Mouse (Mus musculus) heart, adult 9 months (tissue): ENCODE results near the gene Hsd17b1.
A peak's percentile ranks its signal among the peaks of the same experiment; 100 is the strongest.

Experiments
- DNase-seq, 2 experiments: peaks; one replicate each; pipeline ENCODE4 v3.0.0; 2022; ENCODE audit warnings: low spot score in 2 of 2

Hsd17b1 gene

DNA sequence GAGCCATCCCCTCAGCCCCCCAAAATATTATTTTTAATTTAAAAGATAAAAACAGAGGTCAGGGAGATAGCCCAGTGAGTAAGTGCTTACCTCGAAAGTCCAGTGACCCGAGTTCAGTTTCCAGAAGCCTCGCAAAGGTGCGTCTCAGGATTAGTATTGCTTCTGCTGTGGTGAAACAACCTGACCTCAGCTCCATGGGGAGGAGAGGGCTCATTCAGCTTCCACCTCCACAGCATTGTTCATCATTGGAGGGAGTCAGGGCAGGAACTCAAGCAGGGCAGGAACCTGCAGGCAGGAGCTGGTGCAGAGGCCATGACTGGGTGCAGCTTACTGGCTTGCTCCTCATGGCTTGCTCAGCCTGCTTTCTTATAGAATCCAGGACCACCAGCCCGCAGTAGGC is 17.2 kb upstream of the Hsd17b1 start:
- DNase-seq, result no peak

DNA sequence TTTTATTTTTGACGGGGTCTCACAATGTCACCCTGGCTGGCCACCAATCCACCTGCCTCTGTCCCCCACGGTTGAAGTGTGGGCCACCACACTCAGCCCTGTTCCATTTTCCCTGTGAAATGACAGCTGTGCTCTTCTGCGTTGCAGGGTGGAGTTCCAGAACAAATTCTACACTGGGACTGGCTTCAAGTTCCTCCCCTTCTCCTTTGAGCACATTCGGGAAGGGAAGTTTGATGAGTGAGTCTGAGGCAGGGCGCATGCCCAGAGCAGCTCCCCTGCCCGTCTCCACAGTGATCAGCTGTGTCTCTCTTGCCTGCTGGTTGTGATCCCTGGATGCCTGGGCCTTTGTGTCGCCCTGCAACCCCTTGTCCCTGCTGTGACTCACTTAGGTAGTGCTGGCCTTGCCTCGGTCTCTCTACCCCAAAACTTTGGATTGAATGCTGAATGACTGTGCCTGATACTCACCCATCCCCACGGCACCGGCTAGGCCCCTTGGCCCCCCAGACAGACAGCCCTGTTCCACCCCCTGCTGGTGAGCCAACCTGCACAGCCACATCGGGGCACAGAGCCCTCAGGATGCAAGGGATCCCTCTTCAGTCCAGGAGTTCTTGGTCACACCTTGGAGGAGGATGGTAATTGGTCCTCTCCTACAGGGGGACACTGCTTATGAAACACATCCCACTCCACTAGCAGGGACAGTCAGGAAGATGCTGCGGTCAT is 15.9 kb upstream of the Hsd17b1 start:
- peak; percentile 84 to 87 for DNase-seq

DNA sequence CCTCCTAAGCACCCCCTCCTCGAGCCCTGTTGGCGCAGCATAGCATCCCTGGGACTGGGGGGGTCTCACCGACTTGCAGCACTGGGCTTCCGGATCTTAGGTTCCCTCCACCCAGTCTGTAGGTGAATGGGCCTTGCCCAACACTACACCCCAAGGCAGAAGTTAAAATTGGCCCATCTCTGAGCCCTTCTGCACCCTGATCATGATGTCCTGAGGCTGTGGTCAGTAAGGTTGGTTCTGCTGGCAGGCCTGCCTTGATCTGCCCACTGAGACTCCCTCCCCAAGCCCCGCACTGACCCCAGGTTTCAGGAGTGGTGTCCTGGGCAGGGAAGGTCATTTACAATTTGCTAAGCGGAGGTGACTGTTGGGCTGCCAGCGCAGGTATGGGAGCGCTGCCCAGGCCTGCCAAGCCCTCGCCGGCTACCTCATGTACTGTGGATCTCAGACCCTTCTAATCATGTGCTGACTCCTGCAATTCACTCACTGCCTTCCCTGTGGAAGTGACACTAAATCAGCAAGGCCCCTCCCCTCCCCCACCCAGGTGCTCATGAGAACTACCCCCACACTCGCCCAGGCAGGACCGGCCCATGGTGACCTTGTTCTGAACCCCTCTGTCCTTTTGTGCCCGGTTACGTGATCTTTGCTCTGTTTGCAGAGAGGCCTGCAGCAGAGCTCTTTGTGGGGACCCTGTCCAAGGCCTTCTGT is 15.1 kb upstream of the Hsd17b1 start:
- DNase-seq, result no peak

DNA sequence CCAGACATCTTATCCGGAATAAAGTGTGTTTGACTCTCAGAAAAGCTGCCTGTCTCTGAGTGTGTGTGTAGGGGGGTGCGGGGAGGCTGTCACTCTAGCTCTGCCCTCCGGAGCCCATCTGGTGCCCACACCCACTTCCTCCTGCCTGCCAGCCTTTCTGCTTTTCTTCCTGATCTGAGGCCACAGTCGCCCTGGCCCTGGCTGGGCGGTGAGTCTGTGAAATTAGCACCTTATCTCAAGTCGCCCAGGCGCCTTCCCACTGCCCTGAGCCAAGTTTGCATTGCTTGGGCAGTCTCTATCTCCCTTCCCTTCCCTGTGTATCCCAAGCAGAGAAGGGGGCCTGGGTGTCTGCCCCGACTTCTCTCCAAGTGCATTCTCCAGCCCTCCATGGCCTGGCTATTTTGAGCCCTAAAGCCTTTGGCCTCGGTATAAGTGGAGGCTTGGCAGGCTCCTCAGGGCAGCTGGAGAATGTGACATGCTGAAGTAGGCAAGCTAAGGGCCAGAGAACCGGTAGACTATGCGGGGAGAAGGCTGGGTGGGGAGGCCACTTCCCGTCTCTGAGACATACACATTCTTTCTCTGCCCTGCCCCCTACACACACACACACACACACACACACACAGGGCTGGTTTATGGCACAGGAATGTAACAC is 14.4 kb upstream of the Hsd17b1 start:
- DNase-seq, result peak; percentile 87 to 90

DNA sequence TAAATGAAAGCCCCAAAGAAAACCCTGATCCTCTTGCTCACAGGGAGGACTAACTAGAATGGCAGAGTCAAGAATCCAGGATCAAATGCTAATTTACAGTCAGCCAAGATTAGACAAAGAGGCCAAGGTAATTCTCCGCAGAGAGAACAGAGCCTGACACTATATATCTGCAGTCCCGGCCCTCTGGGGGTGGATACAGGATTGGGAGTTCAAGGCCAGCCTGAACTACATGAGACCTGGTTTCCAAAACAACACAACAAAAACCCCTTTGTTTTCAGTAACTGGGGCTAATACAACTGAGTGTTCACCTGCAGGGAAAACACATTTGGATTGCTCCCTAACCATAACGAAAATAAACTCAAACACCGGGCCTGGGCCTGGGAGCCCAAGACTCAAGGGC is 13.7 kb upstream of the Hsd17b1 start:
- no peak for DNase-seq

DNA sequence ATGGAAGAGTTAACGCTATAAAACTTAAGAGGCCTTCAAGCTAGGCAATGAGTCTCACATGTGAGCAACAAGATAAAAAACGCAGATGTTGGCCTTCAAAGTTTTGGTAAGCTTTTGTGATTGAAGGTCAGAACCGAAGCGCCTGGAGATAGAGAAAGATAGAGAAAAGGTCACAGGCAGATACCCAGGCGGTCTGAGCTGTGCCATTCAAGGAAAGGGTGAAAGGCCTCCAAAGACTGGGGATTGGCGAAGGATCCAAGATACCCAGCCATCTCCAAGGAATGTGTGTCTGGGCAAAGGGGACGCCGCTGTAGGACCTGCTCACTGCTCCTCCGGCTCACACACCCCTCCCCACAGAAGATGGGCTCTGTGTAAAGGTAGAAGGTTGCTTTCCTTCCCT is 13.2 kb upstream of the Hsd17b1 start:
- DNase-seq, result no peak

DNA sequence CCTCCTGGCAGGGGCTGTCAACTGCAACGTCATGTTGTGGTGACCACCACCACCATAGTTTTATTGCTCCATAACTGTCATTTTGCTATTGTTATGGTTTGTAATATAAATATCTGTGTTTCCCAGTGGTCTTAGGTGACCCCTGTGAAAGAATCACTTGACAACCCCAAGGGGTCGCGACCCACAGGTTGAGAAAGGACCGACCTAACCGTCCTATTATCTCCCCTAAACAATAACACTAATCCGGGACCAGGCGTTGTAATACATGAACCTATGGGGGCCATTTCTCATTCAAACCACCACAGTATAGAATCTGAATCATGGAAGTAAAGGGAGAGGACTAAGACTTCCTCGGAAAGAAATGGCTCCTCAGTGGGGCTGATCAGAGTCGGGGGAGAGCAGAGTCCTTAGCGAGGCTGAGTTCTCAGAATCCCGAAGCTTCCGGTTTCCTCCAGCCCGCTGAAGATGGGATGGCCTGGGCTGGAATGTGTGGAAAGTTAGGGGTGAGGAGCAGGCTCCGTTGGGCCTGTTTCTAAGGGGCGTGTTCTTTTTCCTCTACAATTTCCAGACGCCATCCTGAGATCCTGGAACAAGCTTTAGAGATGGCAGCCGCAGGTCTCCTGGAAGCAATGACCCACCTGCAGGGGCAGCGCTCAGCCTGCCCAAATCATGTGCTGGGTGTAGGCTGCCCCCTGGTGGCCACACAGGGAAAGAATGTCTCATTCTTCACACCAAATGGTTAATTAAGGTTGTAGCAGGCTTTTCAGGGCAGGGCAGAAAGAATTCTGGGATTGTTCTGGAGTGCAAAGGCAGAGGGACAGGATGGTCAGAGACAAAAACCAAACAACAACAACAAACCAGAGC is 11.4 kb upstream of the Hsd17b1 start:
- DNase-seq, result peak; percentile 72 to 83

DNA sequence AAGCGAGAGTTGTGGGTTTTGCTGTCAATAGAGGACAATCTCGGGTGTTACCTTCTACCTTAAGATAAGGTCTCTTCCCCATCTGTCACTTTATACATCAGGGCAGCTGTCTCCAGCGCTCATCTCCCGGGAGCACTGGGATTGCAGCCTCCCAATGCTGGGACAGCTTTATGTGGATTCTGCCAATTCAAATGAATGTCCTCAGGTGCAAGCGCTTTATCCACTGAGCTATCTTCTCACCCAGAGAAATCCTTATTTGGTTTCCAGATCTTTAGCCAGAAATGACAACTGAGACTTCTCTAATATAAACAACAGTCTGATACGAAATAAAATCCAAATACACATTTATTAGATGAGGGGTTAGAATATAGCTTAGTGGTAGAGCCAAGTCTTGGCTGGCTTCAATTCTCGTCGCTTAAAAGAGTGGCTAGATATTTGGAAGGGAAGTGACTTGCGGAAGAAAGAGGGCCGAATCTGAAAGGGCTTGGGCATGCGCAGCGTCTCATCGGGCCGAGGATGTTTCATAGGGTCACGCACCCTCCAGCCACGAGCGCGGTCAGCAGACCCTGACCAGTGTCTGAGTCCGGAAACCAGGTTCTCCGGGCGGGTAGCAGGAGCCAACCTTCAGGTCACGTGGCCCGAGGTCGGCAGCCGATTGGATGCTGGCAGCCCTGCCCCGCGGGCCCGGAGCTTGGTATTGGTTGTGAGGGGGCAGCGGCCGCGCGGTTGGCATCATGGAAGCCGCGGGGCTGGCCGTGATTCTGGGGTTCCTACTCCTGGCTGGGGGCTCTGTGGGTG is 8.6 kb upstream of the Hsd17b1 start, which contains the start of gene Naglu:
Naglu (plus strand) TSS at position 622 of the 798 bp plus-strand sequence.
- peak; percentile 96 to 98 for DNase-seq

DNA sequence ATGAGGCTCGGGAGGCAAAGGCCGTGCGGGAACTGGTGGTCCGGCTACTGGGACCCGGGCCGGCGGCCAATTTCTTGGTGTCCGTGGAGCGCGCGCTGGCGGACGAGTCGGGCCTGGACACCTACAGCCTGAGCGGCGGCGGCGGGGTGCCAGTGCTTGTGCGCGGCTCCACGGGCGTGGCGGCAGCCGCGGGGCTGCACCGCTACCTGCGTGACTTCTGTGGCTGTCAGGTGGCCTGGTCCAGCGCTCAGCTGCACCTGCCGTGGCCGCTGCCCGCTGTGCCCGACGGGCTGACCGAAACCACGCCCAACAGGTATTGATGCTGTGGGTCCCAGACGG is 8.1 kb upstream of the Hsd17b1 start:
- no peak for DNase-seq

DNA sequence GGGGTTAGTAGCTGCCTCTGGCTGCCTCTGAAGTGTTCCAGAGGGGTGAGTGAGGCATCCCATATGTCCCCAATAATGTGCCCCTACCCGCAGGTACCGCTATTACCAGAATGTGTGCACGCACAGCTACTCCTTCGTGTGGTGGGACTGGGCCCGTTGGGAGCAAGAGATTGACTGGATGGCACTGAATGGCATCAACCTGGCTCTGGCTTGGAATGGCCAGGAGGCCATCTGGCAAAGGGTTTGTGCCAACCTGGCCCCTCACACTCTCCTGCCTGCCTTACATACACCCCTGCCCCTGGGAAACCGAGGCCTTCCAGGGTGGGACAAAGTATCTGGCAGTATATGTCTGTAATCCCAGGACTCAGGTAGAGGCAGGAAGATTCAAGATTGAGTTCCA is 7.2 kb upstream of the Hsd17b1 start:
- DNase-seq, result no peak

DNA sequence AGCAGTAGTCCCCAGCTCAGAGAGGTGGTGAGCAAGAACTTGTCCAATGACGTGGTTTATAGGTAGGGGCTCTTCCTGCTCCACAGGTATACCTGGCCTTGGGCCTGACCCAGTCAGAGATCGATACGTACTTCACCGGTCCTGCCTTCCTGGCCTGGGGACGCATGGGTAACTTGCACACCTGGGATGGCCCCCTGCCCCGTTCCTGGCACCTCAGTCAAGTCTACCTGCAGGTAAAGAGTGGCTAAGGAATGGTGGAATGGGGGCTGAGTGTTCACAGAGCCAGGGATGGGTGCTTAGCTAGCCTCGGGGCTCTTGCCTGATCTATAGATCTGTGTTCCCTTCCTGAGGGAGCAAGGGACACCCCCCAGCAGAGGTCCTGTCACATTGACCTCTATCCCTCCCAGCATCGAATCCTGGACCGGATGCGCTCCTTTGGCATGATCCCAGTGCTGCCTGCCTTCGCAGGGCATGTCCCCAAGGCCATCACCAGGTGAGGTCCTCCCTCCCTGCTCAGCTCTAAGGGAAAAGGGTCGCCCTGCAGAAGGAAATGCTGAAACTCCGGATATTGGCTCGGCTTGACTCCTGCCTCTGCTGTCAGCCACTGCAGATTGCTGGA is 6.3 kb upstream of the Hsd17b1 start:
- no peak for DNase-seq

DNA sequence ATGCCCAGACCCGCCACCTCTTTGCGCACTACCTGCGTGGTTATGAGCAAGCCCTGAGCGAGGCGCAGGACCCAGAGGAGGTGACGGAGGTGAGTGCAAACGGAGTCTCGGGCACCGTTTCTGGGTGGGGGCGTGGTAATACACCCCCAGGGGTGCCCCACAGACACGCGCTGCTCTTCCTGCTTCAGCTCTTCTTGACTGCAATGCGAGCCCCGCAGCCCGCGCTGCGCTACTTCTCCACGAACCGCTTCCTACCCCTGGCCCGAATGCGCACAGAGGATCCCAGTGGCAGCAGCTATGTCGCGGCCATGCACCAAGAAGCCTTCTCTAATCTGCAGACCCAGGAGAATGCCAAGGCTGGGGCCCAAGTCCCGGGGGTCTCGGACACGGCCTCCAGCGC is 1.5 kb downstream of the Hsd17b1 start:
- DNase-seq, result no peak

DNA sequence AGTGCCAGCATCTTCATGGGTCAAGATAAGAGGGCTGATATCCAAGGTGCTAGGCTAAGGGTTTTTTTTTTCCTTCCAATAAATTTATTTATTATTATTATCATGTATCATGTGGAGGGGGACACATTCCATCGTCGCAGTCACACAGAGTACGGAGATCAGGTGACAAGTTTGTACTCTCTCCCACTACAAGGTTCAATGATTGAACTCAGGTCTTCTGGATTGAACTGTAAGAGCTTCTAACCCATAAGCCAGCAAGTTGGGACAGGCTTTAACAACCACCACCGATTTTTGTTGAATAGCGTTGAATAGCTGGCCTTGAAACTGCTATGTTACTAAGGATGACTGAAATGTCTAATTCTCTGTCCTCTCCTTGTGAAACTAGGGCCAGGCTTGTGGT is 2.2 kb downstream of the Hsd17b1 start:
- DNase-seq, result no peak

DNA sequence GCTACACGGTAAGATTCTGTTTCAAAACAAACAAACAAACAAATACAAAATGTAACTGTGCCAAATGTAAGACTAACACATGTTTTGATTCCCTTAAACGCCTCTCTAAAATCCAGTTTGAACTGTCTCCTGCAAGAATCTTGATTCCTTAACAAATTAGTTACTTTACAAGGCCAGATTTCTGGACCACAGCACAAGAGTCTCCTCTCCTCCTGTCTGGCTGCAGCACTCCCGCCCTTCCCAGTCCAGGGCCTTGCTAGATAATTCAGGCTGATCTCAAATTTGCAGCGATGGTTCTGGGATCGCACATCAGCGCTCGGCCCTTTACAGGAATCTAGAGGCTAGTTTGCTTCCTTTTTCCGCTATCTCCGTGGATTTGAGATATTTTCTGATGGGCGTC is 3.4 kb downstream of the Hsd17b1 start:
- no peak for DNase-seq

DNA sequence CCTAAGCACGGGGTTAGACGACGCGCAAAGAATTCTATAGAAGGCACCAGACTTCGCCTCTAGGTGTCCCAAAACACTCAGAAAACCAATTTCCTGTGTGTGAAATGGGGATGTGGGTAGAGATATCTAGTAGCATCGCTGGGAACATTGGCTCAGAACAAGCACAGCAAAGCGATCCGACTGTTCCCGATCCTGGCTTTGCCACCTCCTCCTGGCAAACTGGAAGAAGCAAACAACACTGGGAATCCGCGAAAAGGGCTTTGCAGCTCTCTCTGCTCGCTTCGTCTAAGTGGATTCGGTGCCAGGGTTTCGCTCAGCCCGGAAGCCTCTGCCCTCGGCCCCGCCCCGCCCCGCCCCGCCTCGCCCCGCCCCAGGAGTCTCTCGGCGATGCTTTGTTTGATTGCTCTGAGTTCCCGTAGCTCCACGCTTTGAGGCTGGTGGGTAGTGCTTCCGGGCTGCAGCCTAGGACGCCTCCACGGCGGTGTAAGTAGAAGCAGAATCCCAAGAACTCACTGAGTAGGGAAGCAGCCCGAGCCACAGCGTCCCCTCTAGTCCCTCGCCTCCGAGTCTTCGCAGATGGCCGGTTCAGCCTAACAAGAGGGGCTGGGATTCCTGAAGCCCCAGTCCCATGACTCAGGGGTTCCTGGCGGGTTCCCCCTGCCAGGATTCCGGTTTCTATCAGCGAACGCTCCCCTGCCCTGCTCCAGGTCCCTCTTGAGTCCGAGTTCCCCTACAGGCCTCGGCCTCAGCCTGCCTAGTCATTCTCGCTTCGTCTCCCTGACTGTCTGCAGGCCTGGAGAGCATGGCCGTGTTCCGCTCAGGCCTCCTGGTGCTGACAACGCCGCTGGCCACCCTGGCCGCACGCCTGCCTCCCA is 4.2 kb downstream of the Hsd17b1 start, which contains the start of gene Coasy:
Coasy (plus strand) TSS at position 358 of the 875 bp plus-strand sequence.
- DNase-seq, result peak; percentile 85 to 88

DNA sequence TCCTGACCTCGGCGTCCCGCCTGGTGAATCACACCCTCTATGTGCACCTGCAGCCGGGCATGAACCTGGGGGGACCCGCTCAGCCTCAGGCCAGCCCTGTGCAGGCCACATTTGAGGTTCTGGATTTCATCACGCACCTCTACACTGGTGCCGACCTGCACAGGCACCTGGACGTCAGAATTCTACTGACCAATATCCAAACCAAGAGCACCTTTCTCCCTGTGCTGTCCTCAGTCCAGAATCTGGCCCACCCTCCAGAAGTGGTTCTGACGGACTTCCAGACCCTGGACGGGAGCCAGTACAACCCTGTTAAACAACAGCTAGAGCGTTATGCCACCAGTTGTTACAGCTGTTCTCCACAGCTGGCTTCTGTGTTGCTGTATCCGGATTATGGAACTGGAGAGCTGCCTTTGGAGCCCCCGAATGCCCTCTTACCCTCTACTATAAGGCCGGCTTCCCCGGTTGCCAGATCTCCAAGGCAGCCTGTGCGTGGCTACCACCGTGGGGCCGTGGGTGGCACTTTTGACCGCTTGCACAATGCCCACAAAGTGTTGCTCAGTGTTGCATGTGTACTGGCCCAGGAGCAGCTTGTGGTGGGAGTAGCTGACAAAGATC is 5.0 kb downstream of the Hsd17b1 start:
- DNase-seq, result no peak

DNA sequence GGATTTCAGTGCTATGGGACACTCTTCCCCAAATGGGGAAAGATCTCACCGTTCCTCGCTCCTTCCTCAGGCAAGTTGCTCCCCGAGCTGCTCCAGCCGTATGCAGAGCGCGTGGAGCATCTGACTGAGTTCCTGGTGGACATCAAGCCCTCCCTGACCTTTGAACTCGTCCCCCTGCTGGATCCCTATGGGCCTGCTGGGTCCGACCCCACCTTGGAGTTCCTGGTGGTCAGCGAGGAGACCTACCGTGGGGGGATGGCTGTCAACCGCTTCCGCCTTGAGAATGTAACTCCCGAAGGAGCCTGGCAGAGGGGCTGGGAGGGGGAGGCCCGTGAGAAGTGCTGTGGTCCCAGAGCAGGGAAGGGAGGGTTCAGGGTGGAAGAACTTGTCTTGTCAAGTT is 6.0 kb downstream of the Hsd17b1 start:
- DNase-seq, result no peak

DNA sequence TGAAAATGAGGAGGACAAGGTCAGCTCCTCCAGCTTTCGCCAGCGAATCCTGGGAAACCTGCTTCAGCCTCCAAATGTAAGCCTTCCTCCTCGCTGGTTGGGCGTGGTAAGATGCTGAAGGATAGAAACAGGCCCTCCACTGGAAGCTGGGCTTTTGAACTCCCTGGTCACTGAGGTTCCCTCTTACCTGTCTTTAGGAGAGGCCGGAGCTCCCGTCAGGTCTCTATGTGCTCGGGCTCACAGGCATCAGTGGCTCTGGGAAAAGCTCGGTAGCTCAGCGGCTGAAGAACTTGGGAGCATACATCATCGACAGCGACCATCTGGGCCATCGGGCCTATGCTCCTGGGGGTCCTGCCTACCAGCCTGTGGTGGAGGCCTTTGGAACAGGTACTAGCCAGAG is 6.6 kb downstream of the Hsd17b1 start:
- no peak for DNase-seq

DNA sequence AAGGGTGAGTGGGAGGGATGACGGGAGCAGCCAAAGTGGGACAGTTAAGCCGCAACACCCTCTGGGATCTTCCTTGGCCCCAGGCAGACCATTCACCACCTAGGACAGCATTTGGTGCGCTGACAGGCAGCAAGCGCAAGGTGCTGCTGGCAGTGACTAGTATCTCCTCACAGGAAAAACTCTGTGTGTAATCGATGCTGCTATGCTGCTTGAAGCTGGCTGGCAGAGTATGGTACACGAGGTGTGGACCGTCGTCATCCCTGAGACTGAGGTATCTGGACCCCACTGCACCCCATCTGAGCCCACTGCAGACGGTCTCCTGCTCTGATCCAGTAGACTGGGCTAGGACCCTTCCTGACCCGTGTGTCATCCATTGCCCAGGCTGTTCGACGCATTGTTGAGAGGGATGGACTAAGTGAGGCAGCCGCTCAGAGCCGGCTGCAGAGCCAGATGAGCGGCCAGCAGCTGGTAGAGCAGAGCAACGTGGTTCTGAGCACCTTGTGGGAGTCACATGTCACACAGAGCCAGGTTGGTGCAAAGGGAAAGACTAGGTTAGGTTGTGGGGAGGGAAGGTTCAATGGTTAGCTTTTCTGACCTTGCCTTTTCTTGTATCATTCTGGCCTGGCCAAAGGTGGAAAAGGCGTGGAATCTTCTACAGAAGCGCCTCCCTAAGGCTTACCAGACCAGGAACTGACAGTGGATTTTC is 7.6 kb downstream of the Hsd17b1 start:
- no peak for DNase-seq
